Mouse (Mus musculus) MEL (cell line): Measurements from ENCODE around the gene Hoxd11.

Experiments used
- HCFC1 ChIP-seq: IDR thresholded peaks from 2 replicates; pipeline ENCODE4 v1.6.1; 2012; ENCODE audit warnings: low read depth, mild to moderate bottlenecking, inconsistent platforms, low read length, improper control_type of control experiment, moderate library complexity
- POLR2A ChIP-seq, 2 experiments: IDR thresholded peaks; 2 replicates each; pipeline ENCODE4 v1.6.1; 2011 to 2012; ENCODE audit warnings: low read length in 2 of 2, mild to moderate bottlenecking in 2 of 2, control low read depth in 1 of 2, improper control_type of control experiment in 1 of 2, low read depth in 1 of 2, moderate library complexity in 1 of 2; ENCODE audit not compliant: control insufficient read depth in 1 of 2, insufficient read depth in 1 of 2, poor library complexity in 1 of 2

DNA sequence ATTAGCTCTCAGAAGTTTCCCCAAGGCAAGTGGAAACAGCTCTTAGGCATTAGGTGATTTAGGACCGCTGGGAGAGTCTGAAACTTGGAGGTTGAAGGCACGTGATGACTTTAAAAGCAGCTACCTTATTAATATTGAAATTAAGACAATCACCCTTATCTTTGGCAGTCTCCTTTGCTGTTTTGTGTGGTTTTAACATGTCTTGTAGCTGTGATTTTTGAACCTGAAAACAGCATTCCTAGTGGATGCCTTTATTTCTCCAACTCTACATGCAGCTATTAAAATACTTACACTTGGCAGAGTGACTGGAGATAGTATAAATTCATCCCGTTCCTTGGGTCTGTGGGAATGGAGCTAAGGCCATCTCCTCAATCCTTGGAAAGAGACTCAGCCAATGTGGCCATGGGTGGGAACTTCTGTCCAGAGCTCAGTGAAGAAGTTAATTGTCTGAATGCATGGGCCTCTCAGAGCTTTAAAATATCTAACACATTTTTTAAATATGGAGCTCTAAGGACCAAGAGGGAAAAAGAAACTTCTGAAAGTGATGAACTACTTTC lies 8.6 kb upstream of the Hoxd11 start:
- TF ChIP-seq POLR2A (IDR thresholded peaks at IDR 0.05; ENCODE audit: control insufficient read depth in 1 of 2, insufficient read depth in 1 of 2, low read depth in 1 of 2, low read length in 2 of 2, poor library complexity in 1 of 2) (no peak), HCFC1 (no peak)
